Mouse (Mus musculus): Measurements from ENCODE around the gene Tmem169. TPM values are rescaled to one million over a fixed set of nuclear protein-coding genes. Genes with fewer than 3 reads are reported as not detected.
"Not testable (repeated sequence)": the region's sequence is repeated elsewhere in the genome, so short reads cannot be mapped to it uniquely, and the experiment has no call there.

Gene Tmem169
- polyA plus RNA-seq, 1 experiment from 2014 or later: 4.2 TPM

GRCm38 (mm10) chr1:72244317-72245036, 39.7 kb upstream of the Tmem169 start:
- peak overlapping the region; percentile 61 for H3K4me2 ChIP-seq (ENCODE audit: low read length)
- DNase-seq (ENCODE audit: low spot score) (peak; percentile 70), ATAC-seq (replicated peaks; ENCODE audit: low FRiP score, low TSS enrichment, low read depth) (peak; percentile 85; the same call in 1 of the 2 replicates)
- WGBS: 1% methylated on average over 12 of the region's 12 CpGs
- H3K9me3 ChIP-seq (ENCODE audit: control insufficient read depth, low read length): no peaks in the 10 kb centered on the region
- peak overlapping the region; percentile 43 for H3K4me3 ChIP-seq (ENCODE audit: low read depth, low read length)
- H3K9ac ChIP-seq (ENCODE audit: low read length): no peak overlapping the region
- H3K4me1 ChIP-seq (replicated peaks; ENCODE audit: control insufficient read depth, insufficient read depth, low read length): no peaks in the 10 kb centered on the region
- H3K27ac ChIP-seq (ENCODE audit: low read depth): peak overlapping the region; percentile 100
- no peaks in the 10 kb centered on the region for H3K27me3 ChIP-seq (replicated peaks; ENCODE audit: control insufficient read depth, insufficient read depth, low read length)
- H3K36me3 ChIP-seq (ENCODE audit: control insufficient read depth, insufficient read depth, low read length): no peaks in the 10 kb centered on the region

- 51% methylated on average over 9 of the region's 9 CpGs for WGBS
- not testable (repeated sequence) for H3K9me3 ChIP-seq (ENCODE audit: control insufficient read depth, low read length); H3K4me2 ChIP-seq (ENCODE audit: low read length); ATAC-seq (replicated peaks; ENCODE audit: low FRiP score, low TSS enrichment, low read depth); H3K4me3 ChIP-seq (ENCODE audit: low read depth, low read length); H3K4me1 ChIP-seq (replicated peaks; ENCODE audit: control insufficient read depth, insufficient read depth, low read length); H3K36me3 ChIP-seq (ENCODE audit: control insufficient read depth, insufficient read depth, low read length); H3K27me3 ChIP-seq (replicated peaks; ENCODE audit: control insufficient read depth, insufficient read depth, low read length); DNase-seq (ENCODE audit: low spot score); H3K27ac ChIP-seq (ENCODE audit: low read depth); H3K9ac ChIP-seq (ENCODE audit: low read length)
These were observed 35.9 kb upstream of the Tmem169 start for GRCm38 (mm10) chr1:72248226-72248737.

GRCm38 (mm10) chr1:72251806-72252205, 32.4 kb upstream of the Tmem169 start:
- Histone ChIP-seq H3K36me3 (ENCODE audit: control insufficient read depth, insufficient read depth, low read length) (no peaks in the 10 kb centered on the region), H3K4me3 (ENCODE audit: low read depth, low read length) (no peak overlapping the region), H3K9ac (ENCODE audit: low read length) (no peak overlapping the region), H3K4me2 (ENCODE audit: low read length) (no peak overlapping the region), H3K4me1 (replicated peaks; ENCODE audit: control insufficient read depth, insufficient read depth, low read length) (no peaks in the 10 kb centered on the region; the same call in 1 of the 2 replicates), H3K27me3 (replicated peaks; ENCODE audit: control insufficient read depth, insufficient read depth, low read length) (no peaks in the 10 kb centered on the region), H3K9me3 (ENCODE audit: control insufficient read depth, low read length) (no peaks in the 10 kb centered on the region), H3K27ac (ENCODE audit: low read depth) (no peak overlapping the region)
- ATAC-seq (replicated peaks; ENCODE audit: low FRiP score, low TSS enrichment, low read depth) (no peak), DNase-seq (ENCODE audit: low spot score) (no peak)
- 82% methylated on average over 1 of the region's 1 CpGs for WGBS

GRCm38 (mm10) chr1:72253881-72254491, 30.2 kb upstream of the Tmem169 start:
- DNase-seq (ENCODE audit: low spot score): no peak
- H3K9ac ChIP-seq (ENCODE audit: low read length): 0 out of 2 replicates have a peak overlapping the region, but pooled peaks have one; percentile 6
- H3K4me1 ChIP-seq (replicated peaks; ENCODE audit: control insufficient read depth, insufficient read depth, low read length): no peaks in the 10 kb centered on the region; the same call in 1 of the 2 replicates
- no peaks in the 10 kb centered on the region for H3K36me3 ChIP-seq (ENCODE audit: control insufficient read depth, insufficient read depth, low read length)
- no peak for ATAC-seq (replicated peaks; ENCODE audit: low FRiP score, low TSS enrichment, low read depth)
- H3K27ac ChIP-seq (ENCODE audit: low read depth): peak overlapping the region; percentile 97; the same call in 1 of the 2 replicates
- H3K9me3 ChIP-seq (ENCODE audit: control insufficient read depth, low read length): no peaks in the 10 kb centered on the region
- H3K27me3 ChIP-seq (replicated peaks; ENCODE audit: control insufficient read depth, insufficient read depth, low read length): no peaks in the 10 kb centered on the region
- 34% methylated on average over 11 of the region's 11 CpGs for WGBS
- H3K4me2 ChIP-seq (ENCODE audit: low read length): peak overlapping the region; percentile 61
- H3K4me3 ChIP-seq (ENCODE audit: low read depth, low read length): peak overlapping the region; percentile 42

- H3K9me3 ChIP-seq (ENCODE audit: control insufficient read depth, low read length): no peaks in the 10 kb centered on the region
- H3K27me3 ChIP-seq (replicated peaks; ENCODE audit: control insufficient read depth, insufficient read depth, low read length): no peaks in the 10 kb centered on the region
- H3K4me1 ChIP-seq (replicated peaks; ENCODE audit: control insufficient read depth, insufficient read depth, low read length): no peaks in the 10 kb centered on the region; the same call in 1 of the 2 replicates
- H3K36me3 ChIP-seq (ENCODE audit: control insufficient read depth, insufficient read depth, low read length): no peaks in the 10 kb centered on the region
- H3K4me3 ChIP-seq (ENCODE audit: low read depth, low read length): peak overlapping the region; percentile 42
- under 1% methylated on average over 35 of the region's 35 CpGs for WGBS
- DNase-seq (ENCODE audit: low spot score): peak; percentile 96
- H3K27ac ChIP-seq (ENCODE audit: low read depth): peak overlapping the region; percentile 97
- ATAC-seq (replicated peaks; ENCODE audit: low FRiP score, low TSS enrichment, low read depth): peak; percentile 93
- peak overlapping the region; percentile 67 for H3K9ac ChIP-seq (ENCODE audit: low read length)
- peak overlapping the region; percentile 61 for H3K4me2 ChIP-seq (ENCODE audit: low read length)
These were observed 29.6 kb upstream of the Tmem169 start for GRCm38 (mm10) chr1:72254545-72255061.

GRCm38 (mm10) chr1:72255062-72255853, 28.9 kb upstream of the Tmem169 start:
- no peaks in the 10 kb centered on the region for H3K27me3 ChIP-seq (replicated peaks; ENCODE audit: control insufficient read depth, insufficient read depth, low read length)
- H3K4me3 ChIP-seq (ENCODE audit: low read depth, low read length): peak overlapping the region; percentile 42
- peak overlapping the region; percentile 67 for H3K9ac ChIP-seq (ENCODE audit: low read length)
- H3K4me1 ChIP-seq (replicated peaks; ENCODE audit: control insufficient read depth, insufficient read depth, low read length): no peaks in the 10 kb centered on the region; the same call in 1 of the 2 replicates
- H3K9me3 ChIP-seq (ENCODE audit: control insufficient read depth, low read length): no peaks in the 10 kb centered on the region
- peak overlapping the region; percentile 61 for H3K4me2 ChIP-seq (ENCODE audit: low read length)
- WGBS: 2% methylated on average over 15 of the region's 15 CpGs
- DNase-seq (ENCODE audit: low spot score) (peak; percentile 85), ATAC-seq (replicated peaks; ENCODE audit: low FRiP score, low TSS enrichment, low read depth) (peak; percentile 90)
- peak overlapping the region; percentile 97 for H3K27ac ChIP-seq (ENCODE audit: low read depth)
- H3K36me3 ChIP-seq (ENCODE audit: control insufficient read depth, insufficient read depth, low read length): no peaks in the 10 kb centered on the region

- 0 out of 2 replicates have a peak, but pooled peaks cover 3% of the 10 kb centered on the region for H3K36me3 ChIP-seq (ENCODE audit: control insufficient read depth, insufficient read depth, low read length)
- H3K27me3 ChIP-seq (replicated peaks; ENCODE audit: control insufficient read depth, insufficient read depth, low read length): no peaks in the 10 kb centered on the region
- no peak for DNase-seq (ENCODE audit: low spot score)
- 27% methylated on average over 11 of the region's 11 CpGs for WGBS
- no peak for ATAC-seq (replicated peaks; ENCODE audit: low FRiP score, low TSS enrichment, low read depth)
- no peaks in the 10 kb centered on the region for H3K9me3 ChIP-seq (ENCODE audit: control insufficient read depth, low read length)
- peak overlapping the region; percentile 61 for H3K4me2 ChIP-seq (ENCODE audit: low read length)
- H3K4me1 ChIP-seq (replicated peaks; ENCODE audit: control insufficient read depth, insufficient read depth, low read length): no peaks in the 10 kb centered on the region; the same call in 1 of the 2 replicates
- peak overlapping the region; percentile 97 for H3K27ac ChIP-seq (ENCODE audit: low read depth)
- peak overlapping the region; percentile 32; the same call in 1 of the 2 replicates for H3K9ac ChIP-seq (ENCODE audit: low read length)
- H3K4me3 ChIP-seq (ENCODE audit: low read depth, low read length): peak overlapping the region; percentile 42
These were observed 28.4 kb upstream of the Tmem169 start for GRCm38 (mm10) chr1:72255854-72256175.
